Mouse (Mus musculus): ENCODE results near the gene Cenph. TPM values are rescaled to one million over a fixed set of nuclear protein-coding genes. Genes with fewer than 3 reads are reported as not detected.
"Not testable (repeated sequence)": the region's sequence is repeated elsewhere in the genome, so short reads cannot be mapped to it uniquely, and the experiment has no call there.

Gene Cenph
- 1 to 10 TPM; 6.0 to 6.9 TPM for polyA plus RNA-seq (2017; shearing (Covaris generic))

GRCm38 (mm10) chr13:100775252-100776055 lies at the start of gene Cenph:
Gene Cenph (minus strand): TSS chr13:100775899.
- ATAC-seq: peak; percentile 100

GRCm38 (mm10) chr13:100824916-100825315 lies 49.2 kb upstream of the Cenph start:
- ATAC-seq: no peak

GRCm38 (mm10) chr13:100824306-100824705 lies 48.6 kb upstream of the Cenph start:
- ATAC-seq: no peak

GRCm38 (mm10) chr13:100823863-100824262 lies 48.2 kb upstream of the Cenph start:
- no peak for ATAC-seq

GRCm38 (mm10) chr13:100814451-100814850 lies 38.8 kb upstream of the Cenph start:
- ATAC-seq: no peak

GRCm38 (mm10) chr13:100805776-100806175 lies 30.1 kb upstream of the Cenph start:
- ATAC-seq: no peak

GRCm38 (mm10) chr13:100797171-100797570 lies 21.5 kb upstream of the Cenph start:
- no peak for ATAC-seq

- ATAC-seq: no peak
These were observed 13.4 kb upstream of the Cenph start for GRCm38 (mm10) chr13:100789083-100789482.

- ATAC-seq: not testable (repeated sequence)
These were observed 12.4 kb upstream of the Cenph start for GRCm38 (mm10) chr13:100788057-100788456.

- ATAC-seq: no peak
These were observed 11.8 kb upstream of the Cenph start for GRCm38 (mm10) chr13:100787316-100788010.

GRCm38 (mm10) chr13:100786414-100786867 lies 10.7 kb upstream of the Cenph start, which contains the start of gene Ccnb1:
Gene Ccnb1 (minus strand): TSS chr13:100786570.
- ATAC-seq: peak; percentile 96

GRCm38 (mm10) chr13:100785806-100786413 lies 10.2 kb upstream of the Cenph start:
- peak; percentile 15 for ATAC-seq

- no peak for ATAC-seq
These were observed 1.8 kb upstream of the Cenph start for GRCm38 (mm10) chr13:100777491-100777890.

GRCm38 (mm10) chr13:100776710-100777109 lies 1.0 kb upstream of the Cenph start:
- no peak for ATAC-seq

GRCm38 (mm10) chr13:100776056-100776419 lies 339 bp upstream of the Cenph start:
- ATAC-seq: no peak

- no peak for ATAC-seq
These were observed 995 bp downstream of the Cenph start for GRCm38 (mm10) chr13:100774704-100775103.

- ATAC-seq: no peak
These were observed 20.4 kb downstream of the Cenph start for GRCm38 (mm10) chr13:100755329-100755728.

GRCm38 (mm10) chr13:100754186-100754585 lies 21.5 kb downstream of the Cenph start:
- ATAC-seq: no peak

- no peak for ATAC-seq
These were observed 22.7 kb downstream of the Cenph start for GRCm38 (mm10) chr13:100753011-100753410.

- ATAC-seq: no peak
These were observed 23.2 kb downstream of the Cenph start for GRCm38 (mm10) chr13:100752529-100752928.

GRCm38 (mm10) chr13:100751402-100751801 lies 24.3 kb downstream of the Cenph start:
- no peak for ATAC-seq

GRCm38 (mm10) chr13:100750799-100751198 lies 24.9 kb downstream of the Cenph start:
- no peak for ATAC-seq

GRCm38 (mm10) chr13:100748638-100749037 lies 27.1 kb downstream of the Cenph start:
- ATAC-seq: no peak

All from activated CD4-positive, CD25-positive, alpha-beta regulatory T cell, adult 4 months (primary cell).